Mouse (Mus musculus): Measurements from ENCODE around the gene Sin3b.

Sin3b gene

DNA sequence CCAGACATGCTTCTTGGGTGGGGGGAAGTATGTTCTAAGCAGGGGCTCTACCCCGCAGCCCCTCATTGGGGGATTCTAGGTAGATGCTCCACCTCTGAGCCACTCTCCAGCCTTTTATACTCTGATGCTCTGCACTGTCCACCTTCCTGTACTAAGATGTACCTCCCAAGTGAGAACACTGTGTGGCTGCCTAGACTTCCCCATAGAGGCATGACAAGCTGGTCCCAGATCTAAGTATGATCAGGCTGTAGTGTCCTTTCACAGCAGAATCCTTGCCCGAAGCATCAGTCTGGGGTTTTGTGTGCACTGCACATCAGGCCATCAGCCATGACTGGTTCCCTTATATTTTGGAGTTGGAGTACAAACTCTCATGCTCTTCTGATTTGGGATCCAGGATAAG, 32.9 kb downstream of the Sin3b start:
- no peak for DNase-seq

- no peak for DNase-seq
Observed at GRCm38 (mm10) chr8:72756771-72757390, 33.8 kb downstream of the Sin3b start.

DNA sequence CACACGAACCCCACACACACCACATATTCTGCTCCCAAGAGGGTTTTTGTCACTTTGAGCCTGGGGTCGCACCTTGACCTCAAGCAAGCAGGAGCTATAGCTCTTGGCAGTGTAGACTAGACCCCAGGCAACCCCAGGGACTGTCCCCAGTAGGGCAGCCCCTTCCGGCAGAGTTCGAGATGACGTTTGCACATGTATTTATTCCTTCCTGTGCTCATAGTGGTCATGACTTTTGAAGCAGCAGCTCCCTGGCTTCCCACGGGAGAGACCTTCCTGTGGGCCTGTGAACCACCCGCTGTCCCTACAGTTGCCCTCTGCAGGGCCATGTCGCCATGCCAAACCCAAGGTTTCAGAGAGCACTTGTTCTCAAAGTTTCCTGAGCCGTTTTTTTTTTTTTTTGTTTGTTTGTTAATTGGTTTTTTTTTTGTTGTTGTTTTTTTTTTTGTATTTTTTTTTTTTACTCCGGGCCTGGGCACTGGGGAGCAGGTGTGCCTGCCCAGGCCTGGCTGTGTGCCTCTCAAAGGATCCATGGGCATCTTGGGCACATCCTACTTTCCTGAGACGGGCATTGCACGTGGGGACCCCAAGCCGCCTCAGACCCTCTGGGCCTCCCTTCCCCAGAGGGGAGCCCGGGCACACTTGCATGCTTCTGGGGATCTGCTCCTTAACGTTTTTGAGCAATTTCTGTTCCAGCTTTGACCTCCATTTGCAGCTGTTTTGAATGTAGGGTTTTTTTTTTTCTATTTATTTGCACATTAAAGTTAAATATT, 34.5 kb downstream of the Sin3b start:
- DNase-seq = no peak

DNA sequence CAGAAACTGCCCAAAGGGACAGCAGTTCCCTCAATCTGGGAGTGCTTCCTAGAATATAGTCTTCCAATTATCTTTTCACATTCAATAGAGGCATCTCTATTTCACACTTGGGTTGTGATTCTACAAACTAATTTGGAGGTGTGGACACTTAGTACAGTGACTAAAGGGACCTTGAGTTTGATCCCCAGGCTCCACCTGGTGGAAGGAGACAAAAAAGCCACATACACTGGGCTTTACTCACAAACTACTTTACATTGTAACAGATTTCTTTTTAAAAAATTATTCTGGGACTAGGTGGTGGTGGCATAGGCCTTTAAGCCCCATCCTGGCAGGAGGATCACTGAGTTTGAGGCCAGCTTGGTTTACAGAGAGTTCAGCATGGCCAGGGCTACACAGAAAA, 35.2 kb downstream of the Sin3b start:
- no peak for DNase-seq

DNA sequence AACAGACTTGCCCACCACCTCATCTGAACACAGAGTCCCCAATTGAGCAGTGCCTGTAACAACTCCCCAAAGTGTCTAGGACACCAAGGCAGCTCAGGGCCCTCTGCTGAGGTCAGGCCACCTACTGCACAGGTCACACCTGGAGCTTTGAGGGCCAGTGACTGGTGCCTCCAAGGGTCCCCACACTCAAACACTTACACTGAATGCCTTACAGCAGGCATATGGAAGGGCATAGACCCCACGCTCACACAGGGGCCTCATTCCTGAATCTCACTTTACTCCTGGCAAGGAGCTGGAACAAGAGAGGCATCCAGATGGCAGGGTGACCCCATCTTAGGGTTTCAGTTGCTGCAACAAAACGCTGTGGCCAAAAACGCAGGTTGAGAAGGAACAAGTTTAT, 37.1 kb downstream of the Sin3b start:
- no peak for DNase-seq

DNA sequence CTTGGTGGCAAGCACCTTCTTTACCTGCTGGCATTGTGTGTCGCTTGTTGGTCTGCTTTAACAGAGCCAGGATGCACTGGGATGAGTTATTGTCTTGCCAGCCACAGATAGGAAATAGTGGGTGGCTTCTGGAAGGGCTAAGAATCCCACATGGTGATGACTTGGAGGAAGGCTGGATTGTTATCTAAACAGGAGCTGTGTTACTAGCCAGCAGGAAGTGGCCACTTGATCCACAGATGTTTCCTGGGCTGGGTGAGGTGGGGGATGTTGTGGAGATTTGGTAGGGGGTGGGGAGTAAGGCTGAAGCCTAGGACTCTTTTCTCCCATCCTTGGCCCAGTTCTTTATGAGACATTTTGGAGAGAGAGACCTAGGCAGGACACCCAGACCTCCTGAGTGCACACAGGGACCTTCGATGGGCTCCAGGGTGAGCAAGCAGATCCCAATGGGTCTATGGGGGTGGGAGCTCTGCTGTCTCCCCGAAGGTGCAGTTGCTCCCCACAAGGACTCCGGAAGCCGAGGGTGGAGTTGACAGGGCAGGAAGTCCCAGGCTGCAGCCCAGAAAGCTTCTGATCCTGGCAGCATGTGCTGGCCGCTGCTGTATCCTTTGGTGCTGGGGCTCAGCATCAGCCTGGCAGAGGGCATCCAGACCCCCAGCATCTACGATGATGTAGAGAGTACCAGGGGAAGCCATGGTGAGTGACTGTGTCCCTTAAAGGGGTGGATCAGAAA, 38.4 kb downstream of the Sin3b start, which contains the start of gene F2rl3:
TSS of gene F2rl3 (plus strand) at position 559 of the 730 bp plus-strand sequence.
- DNase-seq = no peak

DNA sequence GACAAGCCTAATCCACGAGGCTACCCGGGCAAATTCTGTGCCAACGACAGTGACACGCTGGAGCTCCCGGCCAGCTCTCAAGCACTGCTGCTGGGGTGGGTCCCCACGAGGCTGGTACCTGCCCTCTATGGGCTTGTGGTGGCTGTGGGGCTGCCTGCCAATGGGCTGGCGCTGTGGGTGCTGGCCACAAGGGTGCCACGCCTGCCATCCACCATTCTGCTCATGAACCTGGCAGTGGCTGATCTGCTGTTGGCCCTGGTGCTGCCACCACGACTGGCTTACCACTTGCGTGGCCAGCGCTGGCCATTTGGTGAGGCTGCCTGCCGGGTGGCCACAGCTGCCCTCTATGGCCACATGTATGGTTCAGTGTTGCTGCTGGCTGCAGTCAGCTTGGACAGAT, 39.2 kb downstream of the Sin3b start:
- no peak for DNase-seq

- no peak for DNase-seq
Observed at GRCm38 (mm10) chr8:72765696-72766095, 42.6 kb downstream of the Sin3b start.

DNA sequence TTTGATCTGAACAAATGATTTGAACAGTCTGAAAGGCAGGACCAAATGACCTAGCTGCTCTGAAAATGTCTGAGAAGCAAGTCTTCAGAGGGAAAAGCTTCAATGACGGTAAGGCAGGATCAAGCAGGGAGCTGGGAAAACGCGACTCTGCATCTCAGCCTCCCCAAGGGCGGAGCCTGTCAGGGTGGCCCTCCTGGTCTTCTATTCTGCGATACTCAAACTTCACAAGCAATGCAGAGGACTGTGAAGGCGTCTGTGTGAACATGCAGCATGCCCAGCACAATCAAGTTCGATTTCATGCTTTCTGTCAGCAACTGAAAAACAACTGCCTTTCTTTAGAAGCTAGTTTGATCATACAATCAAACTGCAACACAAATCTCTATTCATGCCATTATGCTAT, 43.7 kb downstream of the Sin3b start:
- no peak for DNase-seq

DNA sequence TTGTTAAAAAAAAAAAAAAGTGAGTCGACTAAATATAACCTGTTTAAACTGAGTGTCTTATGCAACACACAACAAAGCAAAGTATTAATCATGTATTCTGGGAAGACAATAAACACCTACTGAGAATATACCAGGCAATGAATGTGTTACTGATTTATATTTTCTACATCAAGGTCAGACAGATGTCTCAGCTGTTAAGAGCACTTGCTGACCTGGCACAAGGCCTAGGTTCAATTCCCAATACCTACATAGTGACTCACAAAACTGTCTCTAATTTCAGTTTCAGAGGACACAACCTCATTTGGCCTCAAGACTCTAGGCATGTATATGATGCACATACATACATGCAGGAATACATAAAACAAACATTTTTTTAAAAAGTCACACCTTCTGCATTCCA, 54.7 kb downstream of the Sin3b start:
- no peak for DNase-seq

GRCm38 (mm10) chr8:72780644-72781043, 57.6 kb downstream of the Sin3b start:
- DNase-seq = no peak

DNA sequence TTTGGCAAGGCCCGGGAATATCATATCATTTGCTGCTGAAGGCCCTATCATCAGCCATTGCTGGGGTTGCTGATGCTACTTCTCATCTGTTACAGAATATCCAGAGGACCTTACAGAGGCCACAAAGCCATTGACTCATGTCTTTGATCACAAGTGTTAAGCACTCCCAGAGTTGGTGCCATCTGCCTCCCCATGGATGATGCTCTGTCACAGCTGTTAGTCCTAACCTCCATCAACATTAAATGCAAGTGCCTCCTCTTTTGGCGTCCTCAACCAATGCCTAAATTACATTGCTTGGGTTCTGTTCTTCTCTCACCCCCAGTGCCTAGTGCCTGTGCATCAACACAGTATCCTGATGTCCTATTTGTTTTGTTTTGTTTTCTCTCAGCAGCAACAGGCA, 78.5 kb downstream of the Sin3b start:
- DNase-seq = no peak
